Mouse (Mus musculus) thymus, adult 2 months (tissue): ENCODE results near the gene Atp6v0a4.

Source experiments
- CTCF ChIP-seq: fragments of 200-500 bp; IDR thresholded peaks from 2 replicates; pipeline ENCODE4 v1.5.1; 2012; ENCODE audit warnings: mild to moderate bottlenecking, control low read depth, low read length, moderate library complexity, borderline replicate concordance; ENCODE audit not compliant: control insufficient read depth, poor library complexity, insufficient read depth; ENCODE audit errors: extremely low read depth
- POLR2A ChIP-seq: fragments of 200-500 bp; IDR thresholded peaks from 2 replicates; pipeline ENCODE4 v1.6.1; 2012; ENCODE audit warnings: mild to moderate bottlenecking, low read length, control low read depth, moderate library complexity; ENCODE audit not compliant: control insufficient read depth, poor library complexity, insufficient read depth; ENCODE audit errors: extremely low read depth

GRCm38 (mm10) chr6:38087242-38088026, 37.0 kb downstream of the Atp6v0a4 start:
- TF ChIP-seq POLR2A (no peak), CTCF (no peak)
